Mouse (Mus musculus): ENCODE measurements around the gene Slc17a2. TPM values are rescaled to one million over a fixed set of nuclear protein-coding genes. Genes with fewer than 3 reads are reported as not detected.

The Slc17a2 gene
- polyA plus RNA-seq, 2 experiments, result 0.01 TPM; not detected in 1

GRCm38 (mm10) chr13:23867405-23867804 is 60.6 kb downstream of the Slc17a2 start, which contains the start of gene Slc17a1:
Gene Slc17a1 (plus strand): TSS chr13:23867750.
- Histone ChIP-seq H3K36me3 (ENCODE audit: control insufficient read depth, insufficient read depth, low read length) (no peaks in the 10 kb centered on the region), H3K4me1 (ENCODE audit: control insufficient read depth, insufficient read depth, low read length) (peaks cover 10% of the 10 kb centered on the region), H3K4me3 (replicated peaks; ENCODE audit: low read length) (no peak within 1 kb of the TSS), H3K9me3 (ENCODE audit: control insufficient read depth, low read length) (no peaks in the 10 kb centered on the region), H3K27ac (replicated peaks; ENCODE audit: low read depth, low read length) (0 out of 2 replicates have a peak within 1 kb of the TSS, but pooled peaks have one; percentile 19), H3K9ac (ENCODE audit: low read depth, low read length, severe bottlenecking) (no peak within 1 kb of the TSS), H3K27me3 (ENCODE audit: control insufficient read depth, insufficient read depth, low read length) (no peaks in the 10 kb centered on the region), H3K4me2 (replicated peaks; ENCODE audit: low read depth, low read length, severe bottlenecking) (no peak within 1 kb of the TSS)
- ATAC-seq (ENCODE audit: low FRiP score, low read depth) (no peak), DNase-seq (ENCODE audit: low spot score) (peak; percentile 25)
- no peak for TF ChIP-seq POLR2A (IDR thresholded peaks at IDR 0.05; ENCODE audit: borderline replicate concordance, extremely low read depth, insufficient read depth, insufficient read length)
- 79% methylated on average over 7 of the region's 7 CpGs for WGBS

DNA sequence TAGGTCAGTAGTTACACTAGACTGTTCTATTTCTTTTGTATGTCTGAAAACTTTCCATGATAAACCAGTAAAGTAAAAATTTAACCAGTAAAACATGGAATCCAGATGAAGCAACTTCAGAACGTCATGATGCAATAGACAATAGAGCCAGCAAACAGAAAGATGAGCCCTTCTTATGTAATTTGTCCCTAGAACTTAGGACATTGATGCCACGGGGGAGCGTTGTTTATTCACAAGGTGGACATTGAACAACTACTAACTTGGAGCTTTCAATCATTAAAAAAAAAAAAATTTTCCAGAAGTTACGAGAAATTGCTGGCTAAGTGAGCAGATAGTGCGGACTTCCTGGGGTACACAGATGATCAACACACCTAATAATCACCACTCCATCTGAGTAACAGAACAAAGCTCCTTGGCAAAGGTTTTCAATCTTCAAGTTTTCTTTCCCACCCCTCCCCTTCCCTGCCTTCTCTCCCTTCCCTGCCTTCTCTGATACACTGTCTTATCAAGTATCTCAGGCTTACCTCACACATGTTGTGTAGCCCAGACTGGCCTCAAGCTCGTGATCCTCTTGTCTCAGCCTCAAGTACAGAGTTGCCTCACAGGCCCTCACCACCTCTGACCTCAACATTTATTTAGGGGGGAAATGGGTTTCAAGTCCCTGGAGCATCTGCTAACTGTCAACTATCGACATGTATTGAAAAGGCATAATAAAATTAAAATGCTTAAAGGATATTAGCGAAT is 62.2 kb downstream of the Slc17a2 start:
- DNase-seq (ENCODE audit: low spot score) (no peak), ATAC-seq (ENCODE audit: low FRiP score, low read depth) (no peak)
- no peak overlapping the region for H3K4me2 ChIP-seq (replicated peaks; ENCODE audit: low read depth, low read length, severe bottlenecking)
- H3K27ac ChIP-seq (replicated peaks; ENCODE audit: low read depth, low read length), result no peak overlapping the region
- TF ChIP-seq POLR2A (IDR thresholded peaks at IDR 0.05; ENCODE audit: borderline replicate concordance, extremely low read depth, insufficient read depth, insufficient read length), result no peak
- no peaks in the 10 kb centered on the region for H3K36me3 ChIP-seq (ENCODE audit: control insufficient read depth, insufficient read depth, low read length)
- no peak overlapping the region for H3K9ac ChIP-seq (ENCODE audit: low read depth, low read length, severe bottlenecking)
- H3K9me3 ChIP-seq (ENCODE audit: control insufficient read depth, low read length), result no peaks in the 10 kb centered on the region
- H3K4me3 ChIP-seq (replicated peaks; ENCODE audit: low read length), result no peak overlapping the region
- H3K4me1 ChIP-seq (ENCODE audit: control insufficient read depth, insufficient read depth, low read length), result peaks cover 10% of the 10 kb centered on the region
- no peaks in the 10 kb centered on the region for H3K27me3 ChIP-seq (ENCODE audit: control insufficient read depth, insufficient read depth, low read length)
- 79% methylated on average over 8 of the region's 8 CpGs for WGBS

DNA sequence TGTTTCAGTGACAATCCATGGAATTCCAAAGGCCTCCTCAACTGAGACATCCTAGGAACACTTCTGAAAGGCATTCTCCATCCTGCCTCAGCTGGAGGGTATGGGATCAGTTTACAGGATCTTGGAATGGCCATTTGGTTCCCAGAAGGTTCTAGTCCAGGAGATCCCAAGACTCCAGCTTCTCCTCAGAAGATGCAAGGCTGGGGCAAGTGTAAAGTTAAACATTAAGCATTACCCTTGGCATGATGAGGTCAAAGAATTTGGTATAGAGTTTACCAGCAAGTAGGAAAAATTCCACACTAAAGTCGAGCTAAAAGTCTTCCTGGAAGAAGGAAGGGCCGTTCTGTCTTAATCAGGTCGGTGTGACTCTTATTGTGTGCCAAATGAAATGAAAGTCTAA is 63.2 kb downstream of the Slc17a2 start:
- H3K4me3 ChIP-seq (replicated peaks; ENCODE audit: low read length), result no peak overlapping the region
- TF ChIP-seq POLR2A (IDR thresholded peaks at IDR 0.05; ENCODE audit: borderline replicate concordance, extremely low read depth, insufficient read depth, insufficient read length), result no peak
- H3K4me2 ChIP-seq (replicated peaks; ENCODE audit: low read depth, low read length, severe bottlenecking), result no peak overlapping the region
- DNase-seq (ENCODE audit: low spot score), result no peak
- H3K27ac ChIP-seq (replicated peaks; ENCODE audit: low read depth, low read length), result no peak overlapping the region
- no peaks in the 10 kb centered on the region for H3K36me3 ChIP-seq (ENCODE audit: control insufficient read depth, insufficient read depth, low read length)
- H3K27me3 ChIP-seq (ENCODE audit: control insufficient read depth, insufficient read depth, low read length), result no peaks in the 10 kb centered on the region
- no peaks in the 10 kb centered on the region for H3K9me3 ChIP-seq (ENCODE audit: control insufficient read depth, low read length)
- no peak for ATAC-seq (ENCODE audit: low FRiP score, low read depth)
- H3K9ac ChIP-seq (ENCODE audit: low read depth, low read length, severe bottlenecking), result no peak overlapping the region
- 77% methylated on average over 3 of the region's 3 CpGs for WGBS
- H3K4me1 ChIP-seq (ENCODE audit: control insufficient read depth, insufficient read depth, low read length), result peaks cover 10% of the 10 kb centered on the region

DNA sequence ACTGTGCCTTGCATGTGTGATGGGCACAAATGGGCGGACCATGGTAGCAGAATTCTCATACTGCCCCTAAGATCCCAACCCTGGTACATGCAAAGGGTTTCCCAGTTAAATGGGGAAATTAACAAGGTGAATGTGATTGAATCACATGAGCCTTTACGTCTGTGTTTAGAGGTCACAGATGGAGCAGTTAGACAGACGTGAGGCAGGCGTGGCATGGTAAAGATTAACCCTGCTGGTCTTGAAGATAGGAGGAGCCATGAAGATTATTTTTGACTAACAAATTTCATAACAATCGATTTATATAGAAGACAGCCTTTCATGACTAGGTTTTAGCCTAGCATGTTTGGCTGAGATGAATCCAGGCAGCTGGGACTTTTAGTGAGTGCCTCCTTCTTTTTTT is 66.3 kb downstream of the Slc17a2 start:
- DNase-seq (ENCODE audit: low spot score) (no peak), ATAC-seq (ENCODE audit: low FRiP score, low read depth) (no peak)
- no peak for TF ChIP-seq POLR2A (IDR thresholded peaks at IDR 0.05; ENCODE audit: borderline replicate concordance, extremely low read depth, insufficient read depth, insufficient read length)
- H3K27me3 ChIP-seq (ENCODE audit: control insufficient read depth, insufficient read depth, low read length), result no peaks in the 10 kb centered on the region
- no peak overlapping the region for H3K4me2 ChIP-seq (replicated peaks; ENCODE audit: low read depth, low read length, severe bottlenecking)
- no peaks in the 10 kb centered on the region for H3K4me1 ChIP-seq (ENCODE audit: control insufficient read depth, insufficient read depth, low read length)
- H3K9ac ChIP-seq (ENCODE audit: low read depth, low read length, severe bottlenecking), result no peak overlapping the region
- H3K27ac ChIP-seq (replicated peaks; ENCODE audit: low read depth, low read length), result no peak overlapping the region
- WGBS, result 64% methylated on average over 5 of the region's 5 CpGs
- no peak overlapping the region for H3K4me3 ChIP-seq (replicated peaks; ENCODE audit: low read length)
- H3K9me3 ChIP-seq (ENCODE audit: control insufficient read depth, low read length), result no peaks in the 10 kb centered on the region
- H3K36me3 ChIP-seq (ENCODE audit: control insufficient read depth, insufficient read depth, low read length), result no peaks in the 10 kb centered on the region

Other genes starting within 250 kb of the Slc17a2 start
- gene Hist1h3e, start 244.6 kb upstream of the Slc17a2 start, polyA plus RNA-seq (2012; rRNA removed), result 36.1 and 54.1 TPM in 2 replicates
- 6.7 and 7.0 TPM in 2 replicates for gene Hist1h3e, start 244.6 kb upstream of the Slc17a2 start, polyA plus RNA-seq (2014; fragmentation: Nextera tagmentation; extraction: Ambion mirVana)
- gene Hist1h2ae, start 235.8 kb upstream of the Slc17a2 start, polyA plus RNA-seq (2012; rRNA removed), result 19.8 and 35.0 TPM in 2 replicates
- 103 and 109 TPM in 2 replicates for gene Hist1h2ae, start 235.8 kb upstream of the Slc17a2 start, polyA plus RNA-seq (2014; fragmentation: Nextera tagmentation; extraction: Ambion mirVana)
- 38.9 and 60.8 TPM in 2 replicates for gene Hist1h2bg, start 235.6 kb upstream of the Slc17a2 start, polyA plus RNA-seq (2012; rRNA removed)
- 6.9 and 10.0 TPM in 2 replicates for gene Hist1h2bg, start 235.6 kb upstream of the Slc17a2 start, polyA plus RNA-seq (2014; fragmentation: Nextera tagmentation; extraction: Ambion mirVana)
- gene Hist1h2bf, start 232.8 kb upstream of the Slc17a2 start, polyA plus RNA-seq (2012; rRNA removed), result 17.8 and 25.9 TPM in 2 replicates
- 5.3 and 8.5 TPM in 2 replicates for gene Hist1h2bf, start 232.8 kb upstream of the Slc17a2 start, polyA plus RNA-seq (2014; fragmentation: Nextera tagmentation; extraction: Ambion mirVana)
- gene Hist1h2ad, start 232.6 kb upstream of the Slc17a2 start, polyA plus RNA-seq (2012; rRNA removed), result 6.1 and 13.9 TPM in 2 replicates
- 1.2 and 5.3 TPM in 2 replicates for gene Hist1h2ad, start 232.6 kb upstream of the Slc17a2 start, polyA plus RNA-seq (2014; fragmentation: Nextera tagmentation; extraction: Ambion mirVana)
- gene Hist1h3d, start 231.2 kb upstream of the Slc17a2 start, polyA plus RNA-seq (2012; rRNA removed), result 30.0 and 33.8 TPM in 2 replicates
- gene Hist1h3d, start 231.2 kb upstream of the Slc17a2 start, polyA plus RNA-seq (2014; fragmentation: Nextera tagmentation; extraction: Ambion mirVana), result 6.8 and 10.4 TPM in 2 replicates
- gene Hist1h4d, start 225.4 kb upstream of the Slc17a2 start, polyA plus RNA-seq (2012; rRNA removed), result 9.4 and 9.8 TPM in 2 replicates
- gene Hist1h4d, start 225.4 kb upstream of the Slc17a2 start, polyA plus RNA-seq (2014; fragmentation: Nextera tagmentation; extraction: Ambion mirVana), result 95.5 and 101 TPM in 2 replicates
- 3.0 and 3.4 TPM in 2 replicates for gene Hist1h2be, start 185.9 kb upstream of the Slc17a2 start, polyA plus RNA-seq (2012; rRNA removed)
- gene Hist1h2be, start 185.9 kb upstream of the Slc17a2 start, polyA plus RNA-seq (2014; fragmentation: Nextera tagmentation; extraction: Ambion mirVana), result 1.2 and 1.5 TPM in 2 replicates
- gene Hist1h1e, start 184.4 kb upstream of the Slc17a2 start, polyA plus RNA-seq (2012; rRNA removed), result 7.4 and 7.7 TPM in 2 replicates
- 15.8 and 16.4 TPM in 2 replicates for gene Hist1h1e, start 184.4 kb upstream of the Slc17a2 start, polyA plus RNA-seq (2014; fragmentation: Nextera tagmentation; extraction: Ambion mirVana)
- 1.6 and 2.7 TPM in 2 replicates for gene Hist1h2ac, start 123.0 kb upstream of the Slc17a2 start, polyA plus RNA-seq (2012; rRNA removed)
- gene Hist1h2ac, start 123.0 kb upstream of the Slc17a2 start, polyA plus RNA-seq (2014; fragmentation: Nextera tagmentation; extraction: Ambion mirVana), result 0.65 and 0.78 TPM in 2 replicates
- gene Hist1h2bc, start 122.8 kb upstream of the Slc17a2 start, polyA plus RNA-seq (2012; rRNA removed), result 48.2 and 49.5 TPM in 2 replicates
- 34.9 and 44.4 TPM in 2 replicates for gene Hist1h2bc, start 122.8 kb upstream of the Slc17a2 start, polyA plus RNA-seq (2014; fragmentation: Nextera tagmentation; extraction: Ambion mirVana)
- 0.20 and 0.33 TPM in 2 replicates for gene Hist1h1t, start 111.2 kb upstream of the Slc17a2 start, polyA plus RNA-seq (2012; rRNA removed)
- 0.21 TPM in 1 of 2 replicates, not detected in the other for gene Hist1h1t, start 111.2 kb upstream of the Slc17a2 start, polyA plus RNA-seq (2014; fragmentation: Nextera tagmentation; extraction: Ambion mirVana)
- 5.6 and 10.0 TPM in 2 replicates for gene Hist1h4c, start 108.5 kb upstream of the Slc17a2 start, polyA plus RNA-seq (2012; rRNA removed)
- 8.7 and 10.2 TPM in 2 replicates for gene Hist1h4c, start 108.5 kb upstream of the Slc17a2 start, polyA plus RNA-seq (2014; fragmentation: Nextera tagmentation; extraction: Ambion mirVana)
- 3.6 and 4.5 TPM in 2 replicates for gene Hfe, start 96.1 kb upstream of the Slc17a2 start, polyA plus RNA-seq (2012; rRNA removed)
- 9.3 and 10.5 TPM in 2 replicates for gene Hfe, start 96.1 kb upstream of the Slc17a2 start, polyA plus RNA-seq (2014; fragmentation: Nextera tagmentation; extraction: Ambion mirVana)
- gene Hist1h1c, start 68.2 kb upstream of the Slc17a2 start, polyA plus RNA-seq (2012; rRNA removed), result 23.7 and 28.5 TPM in 2 replicates
- 24.7 and 27.5 TPM in 2 replicates for gene Hist1h1c, start 68.2 kb upstream of the Slc17a2 start, polyA plus RNA-seq (2014; fragmentation: Nextera tagmentation; extraction: Ambion mirVana)
- gene Hist1h3c, start 61.4 kb upstream of the Slc17a2 start, polyA plus RNA-seq (2012; rRNA removed), result 41.4 and 92.0 TPM in 2 replicates
- gene Hist1h3c, start 61.4 kb upstream of the Slc17a2 start, polyA plus RNA-seq (2014; fragmentation: Nextera tagmentation; extraction: Ambion mirVana), result 8.1 and 12.0 TPM in 2 replicates
- gene Hist1h2bb, start 60.3 kb upstream of the Slc17a2 start, polyA plus RNA-seq (2012; rRNA removed), result 13.5 and 15.9 TPM in 2 replicates
- gene Hist1h2bb, start 60.3 kb upstream of the Slc17a2 start, polyA plus RNA-seq (2014; fragmentation: Nextera tagmentation; extraction: Ambion mirVana), result 1.2 and 1.4 TPM in 2 replicates
- 37.1 and 40.4 TPM in 2 replicates for gene Hist1h2ab, start 55.9 kb upstream of the Slc17a2 start, polyA plus RNA-seq (2012; rRNA removed)
- 39.0 and 40.1 TPM in 2 replicates for gene Hist1h2ab, start 55.9 kb upstream of the Slc17a2 start, polyA plus RNA-seq (2014; fragmentation: Nextera tagmentation; extraction: Ambion mirVana)
- 52.4 and 65.5 TPM in 2 replicates for gene Hist1h3b, start 54.7 kb upstream of the Slc17a2 start, polyA plus RNA-seq (2012; rRNA removed)
- gene Hist1h3b, start 54.7 kb upstream of the Slc17a2 start, polyA plus RNA-seq (2014; fragmentation: Nextera tagmentation; extraction: Ambion mirVana), result 6.5 and 12.4 TPM in 2 replicates
- 20.0 and 26.6 TPM in 2 replicates for gene Hist1h4b, start 50.0 kb upstream of the Slc17a2 start, polyA plus RNA-seq (2012; rRNA removed)
- gene Hist1h4b, start 50.0 kb upstream of the Slc17a2 start, polyA plus RNA-seq (2014; fragmentation: Nextera tagmentation; extraction: Ambion mirVana), result 4.4 and 6.6 TPM in 2 replicates
- gene Hist1h4a, start 45.8 kb upstream of the Slc17a2 start, polyA plus RNA-seq (2012; rRNA removed), result 10.1 and 16.1 TPM in 2 replicates
- gene Hist1h4a, start 45.8 kb upstream of the Slc17a2 start, polyA plus RNA-seq (2014; fragmentation: Nextera tagmentation; extraction: Ambion mirVana), result 0.84 and 0.90 TPM in 2 replicates
- 39.9 and 88.3 TPM in 2 replicates for gene Hist1h3a, start 44.6 kb upstream of the Slc17a2 start, polyA plus RNA-seq (2012; rRNA removed)
- gene Hist1h3a, start 44.6 kb upstream of the Slc17a2 start, polyA plus RNA-seq (2014; fragmentation: Nextera tagmentation; extraction: Ambion mirVana), result 7.8 and 8.6 TPM in 2 replicates
- 4.7 and 5.4 TPM in 2 replicates for gene Hist1h1a, start 43.3 kb upstream of the Slc17a2 start, polyA plus RNA-seq (2012; rRNA removed)
- gene Hist1h1a, start 43.3 kb upstream of the Slc17a2 start, polyA plus RNA-seq (2014; fragmentation: Nextera tagmentation; extraction: Ambion mirVana), result 3.6 and 4.8 TPM in 2 replicates
- gene Trim38, start 37.1 kb upstream of the Slc17a2 start, polyA plus RNA-seq (2012; rRNA removed), result 0.04 and 0.13 TPM in 2 replicates
- gene Trim38, start 37.1 kb upstream of the Slc17a2 start, polyA plus RNA-seq (2014; fragmentation: Nextera tagmentation; extraction: Ambion mirVana), result not detected in 2 replicates
- gene Slc17a3, start 32.4 kb downstream of the Slc17a2 start, polyA plus RNA-seq (2012; rRNA removed), result 0.20 and 0.29 TPM in 2 replicates
- gene Slc17a3, start 32.4 kb downstream of the Slc17a2 start, polyA plus RNA-seq (2014; fragmentation: Nextera tagmentation; extraction: Ambion mirVana), result 0.39 and 0.44 TPM in 2 replicates
- 0.04 and 0.05 TPM in 2 replicates for gene Slc17a1, start 60.8 kb downstream of the Slc17a2 start, polyA plus RNA-seq (2012; rRNA removed)
- gene Slc17a1, start 60.8 kb downstream of the Slc17a2 start, polyA plus RNA-seq (2014; fragmentation: Nextera tagmentation; extraction: Ambion mirVana), result 0.30 TPM in 1 of 2 replicates, not detected in the other
- not detected in 2 replicates for gene Slc17a4, start 108.0 kb downstream of the Slc17a2 start, polyA plus RNA-seq (2012; rRNA removed)
- not detected in 2 replicates for gene Slc17a4, start 108.0 kb downstream of the Slc17a2 start, polyA plus RNA-seq (2014; fragmentation: Nextera tagmentation; extraction: Ambion mirVana)
- gene Hist1h2ba, start 127.2 kb downstream of the Slc17a2 start, polyA plus RNA-seq (2012; rRNA removed), result not detected in 2 replicates
- not detected in 2 replicates for gene Hist1h2ba, start 127.2 kb downstream of the Slc17a2 start, polyA plus RNA-seq (2014; fragmentation: Nextera tagmentation; extraction: Ambion mirVana)
- not detected in 2 replicates for gene Hist1h2aa, start 127.5 kb downstream of the Slc17a2 start, polyA plus RNA-seq (2012; rRNA removed)
- gene Hist1h2aa, start 127.5 kb downstream of the Slc17a2 start, polyA plus RNA-seq (2014; fragmentation: Nextera tagmentation; extraction: Ambion mirVana), result not detected in 2 replicates
- gene Scgn, start 184.2 kb downstream of the Slc17a2 start, polyA plus RNA-seq (2012; rRNA removed), result 0.13 and 0.20 TPM in 2 replicates
- gene Scgn, start 184.2 kb downstream of the Slc17a2 start, polyA plus RNA-seq (2014; fragmentation: Nextera tagmentation; extraction: Ambion mirVana), result 0.12 TPM in 1 of 2 replicates, not detected in the other